Mouse (Mus musculus): ENCODE measurements around the gene Ap3m1. TPM values are rescaled to one million over a fixed set of nuclear protein-coding genes. Genes with fewer than 3 reads are reported as not detected.

Ap3m1 gene
- total and polyA plus RNA-seq, 3 experiments, result 32.6 to 73.4 (median 61.7) TPM

- H3K27me3 ChIP-seq (replicated peaks), result no peaks in the 10 kb centered on the region
- H3K27ac ChIP-seq (ENCODE audit: insufficient read depth, low read depth), result no peak overlapping the region
- peaks cover 0 to 30% of the 10 kb centered on the region in 2 experiments; a peak in 2 of 4 replicates for H3K4me1 ChIP-seq (ENCODE audit: control insufficient read depth in 1 of 2, insufficient read depth in 2 of 2)
- H3K9ac ChIP-seq (ENCODE audit: insufficient read depth, low read depth), result no peak overlapping the region; the same call in 1 of the 2 replicates
- dilution Hi-C loops (cut with MboI; ENCODE audit: extremely low pct_ligation_motif_present, extremely low pct_unique_long_range_greater_than_20kb, low sequenced_read_pairs) (no loop called here), in situ Hi-C loops (cut with MboI; ENCODE audit: low pct_ligation_motif_present, low pct_unique_long_range_greater_than_20kb, low sequenced_read_pairs) (no loop called here)
- no peaks in the 10 kb centered on the region for H3K9me3 ChIP-seq (replicated peaks; ENCODE audit: low read length)
- H3K79me2 ChIP-seq (replicated peaks; ENCODE audit: control insufficient read depth, extremely low read depth, insufficient read depth, poor library complexity, severe bottlenecking), result peaks cover 21% of the 10 kb centered on the region
- H3K4me2 ChIP-seq (ENCODE audit: insufficient read depth, low read depth, poor library complexity, severe bottlenecking), result peak overlapping the region; percentile 98; the same call in 1 of the 2 replicates
- peak overlapping the region in 1 of 3 experiments; percentile 99 for H3K4me3 ChIP-seq (replicated peaks in 1 of 3; ENCODE audit: low read depth in 2 of 3, low read length in 2 of 3, poor library complexity in 1 of 3)
- H3K36me3 ChIP-seq (replicated peaks in 1 of 2; ENCODE audit: control insufficient read depth in 1 of 2, insufficient read depth in 1 of 2, low read length in 1 of 2), result peaks cover 0 to 16% of the 10 kb centered on the region in 2 experiments
- no peak for TF ChIP-seq TCF12 (IDR thresholded peaks at IDR 0.05; ENCODE audit: low read depth, low read length)
- no peak for TF ChIP-seq CHD1 (IDR thresholded peaks at IDR 0.05; ENCODE audit: low read depth, low read length)
- no peak for TF ChIP-seq ZNF384 (IDR thresholded peaks at IDR 0.05; ENCODE audit: low read depth, low read length)
- TF ChIP-seq MAX (IDR thresholded peaks at IDR 0.05; ENCODE audit: low read length), result no peak
- no peak for TF ChIP-seq HCFC1 (IDR thresholded peaks at IDR 0.05; ENCODE audit: low read depth, low read length)
- no peak for TF ChIP-seq JUND (conservative IDR thresholded peaks at IDR 0.05; ENCODE audit: low read depth, low read length)
- no peak for TF ChIP-seq ETS1 (conservative IDR thresholded peaks at IDR 0.05; ENCODE audit: low read depth, low read length)
- TF ChIP-seq SMC3 (IDR thresholded peaks at IDR 0.05; ENCODE audit: low read depth, low read length), result no peak
- no peak for TF ChIP-seq ZMIZ1 (IDR thresholded peaks at IDR 0.05; ENCODE audit: low read depth, low read length)
- TF ChIP-seq NRF1 (IDR thresholded peaks at IDR 0.05; ENCODE audit: low read depth, low read length), result no peak
- no peak for TF ChIP-seq E2F4 (IDR thresholded peaks at IDR 0.05; ENCODE audit: insufficient replicate concordance, low read depth, low read length)
- no peak for TF ChIP-seq TBP (conservative IDR thresholded peaks at IDR 0.05; ENCODE audit: low read depth, low read length)
- TF ChIP-seq PAX5 (IDR thresholded peaks at IDR 0.05; ENCODE audit: low read length), result no peak
- no peak for DNase-seq (ENCODE audit: extremely low read depth)
These were observed 1.3 kb upstream of the Ap3m1 start for GRCm38 (mm10) chr14:21053586-21053985.

- H3K9ac ChIP-seq (ENCODE audit: insufficient read depth, low read depth), result peak overlapping the region; percentile 57
- peaks cover 0 to 16% of the 10 kb centered on the region in 2 experiments for H3K36me3 ChIP-seq (replicated peaks in 1 of 2; ENCODE audit: control insufficient read depth in 1 of 2, insufficient read depth in 1 of 2, low read length in 1 of 2)
- H3K27me3 ChIP-seq (replicated peaks), result no peaks in the 10 kb centered on the region
- H3K4me3 ChIP-seq (replicated peaks in 1 of 3; ENCODE audit: low read depth in 2 of 3, low read length in 2 of 3, poor library complexity in 1 of 3), result peak overlapping the region; percentile 78 to 99 (median 96)
- dilution Hi-C loops (cut with MboI; ENCODE audit: extremely low pct_ligation_motif_present, extremely low pct_unique_long_range_greater_than_20kb, low sequenced_read_pairs) (no loop called here), in situ Hi-C loops (cut with MboI; ENCODE audit: low pct_ligation_motif_present, low pct_unique_long_range_greater_than_20kb, low sequenced_read_pairs) (no loop called here)
- DNase-seq (ENCODE audit: extremely low read depth), result no peak
- TF ChIP-seq MAFK (IDR thresholded peaks at IDR 0.05; ENCODE audit: insufficient replicate concordance, low read length) (no peak), NELFE (IDR thresholded peaks at IDR 0.05; ENCODE audit: low read depth, low read length) (no peak), NRF1 (IDR thresholded peaks at IDR 0.05; ENCODE audit: low read depth, low read length) (no peak), EP300 (IDR thresholded peaks at IDR 0.05; ENCODE audit: low read length) (no peak), USF1 (IDR thresholded peaks at IDR 0.05; ENCODE audit: low read depth, low read length) (no peak), MYC (IDR thresholded peaks at IDR 0.05; ENCODE audit: low read depth, low read length) (no peak)
- H3K9me3 ChIP-seq (replicated peaks; ENCODE audit: low read length), result no peaks in the 10 kb centered on the region
- H3K79me2 ChIP-seq (replicated peaks; ENCODE audit: control insufficient read depth, extremely low read depth, insufficient read depth, poor library complexity, severe bottlenecking), result peaks cover 21% of the 10 kb centered on the region
- no peak overlapping the region for H3K27ac ChIP-seq (ENCODE audit: insufficient read depth, low read depth)
- H3K4me2 ChIP-seq (ENCODE audit: insufficient read depth, low read depth, poor library complexity, severe bottlenecking), result peak overlapping the region; percentile 98
- H3K4me1 ChIP-seq (ENCODE audit: control insufficient read depth in 1 of 2, insufficient read depth in 2 of 2), result peaks cover 0 to 31% of the 10 kb centered on the region in 2 experiments; a peak in 2 of 4 replicates
These were observed 843 bp upstream of the Ap3m1 start for GRCm38 (mm10) chr14:21053151-21053550.
